ENCODE assay signal across 10 mouse cellular contexts in the genomic region with DNA sequence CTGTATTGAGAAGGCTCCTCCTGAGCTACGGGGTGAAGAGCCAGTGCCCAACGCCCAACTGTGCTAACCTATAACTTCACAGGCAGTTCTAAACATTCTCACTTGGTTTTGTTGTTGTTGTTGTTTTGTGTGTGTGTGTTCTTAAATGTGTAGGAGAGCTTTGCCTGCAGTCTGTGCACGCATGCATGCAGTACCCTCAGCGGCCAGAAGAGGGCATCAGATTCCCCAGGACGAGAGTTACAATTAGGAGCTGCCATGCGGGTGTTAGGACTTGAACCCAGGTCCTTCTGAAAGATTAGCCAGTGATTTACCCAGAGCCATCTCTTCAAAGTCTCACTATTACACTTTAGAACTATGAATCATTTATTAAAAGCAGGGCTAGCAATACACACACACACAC. TPM values are rescaled to one million over a fixed set of nuclear protein-coding genes. Genes with fewer than 3 reads are reported as not detected.
DNase-seq lines count a peak whose midpoint lies in the region; ATAC-seq and TF ChIP-seq lines count a peak whose summit lies in the region.
"Had no signal": no experiment of that assay in that cellular context is flagged by ENCODE, and none has a peak within 500 bp of the region (broad histone marks: within the 10 kb centered on the region; RNA-seq: fewer than 3 reads in every experiment).

No protein-coding gene starts in this region.

- no peak overlapping the region for H3K4me2 ChIP-seq in intestine, postnatal 0 days (replicated peaks; ENCODE audit: low read depth)
- no peak overlapping the region for H3K4me2 ChIP-seq in intestine, embryonic 15.5 days (replicated peaks)
- H3K4me2 ChIP-seq: embryonic facial prominence, embryonic 15.5 days had no signal

- no peaks in the 10 kb centered on the region for H3K9me3 ChIP-seq in intestine, postnatal 0 days (ENCODE audit: control insufficient read depth)
- no peaks in the 10 kb centered on the region for H3K9me3 ChIP-seq in intestine, embryonic 15.5 days
- H3K9me3 ChIP-seq in G1E (replicated peaks), result no peaks in the 10 kb centered on the region
- peaks cover 4% of the 10 kb centered on the region; the same call in 1 of the 2 replicates for H3K9me3 ChIP-seq in hindbrain, embryonic 10.5 days
- H3K9me3 ChIP-seq: embryonic facial prominence, embryonic 15.5 days had no signal

- no peaks in the 10 kb centered on the region for H3K27me3 ChIP-seq in intestine, postnatal 0 days (replicated peaks; ENCODE audit: control insufficient read depth, insufficient read depth, low read length)
- H3K27me3 ChIP-seq in intestine, embryonic 15.5 days (replicated peaks), result no peaks in the 10 kb centered on the region
- H3K27me3 ChIP-seq in G1E (ENCODE audit: insufficient read depth, low read length), result no peaks in the 10 kb centered on the region
- H3K27me3 ChIP-seq in hindbrain, embryonic 10.5 days (ENCODE audit: insufficient read depth, poor library complexity, severe bottlenecking), result no peaks in the 10 kb centered on the region
- H3K27me3 ChIP-seq: embryonic facial prominence, embryonic 15.5 days had no signal

- 81% methylated on average over 6 of the region's 6 CpGs for WGBS in intestine, postnatal 0 days
- 82% methylated on average over 6 of the region's 6 CpGs for WGBS in intestine, embryonic 15.5 days
- 84% methylated on average over 6 of the region's 6 CpGs for WGBS in hindbrain, embryonic 10.5 days

- DNase-seq in 416B (ENCODE audit: low read depth) (peak; percentile 32), G1E (ENCODE audit: low spot score) (no peak)
- peak; percentile 58 for DNase-seq in lung, postnatal 36 days
- DNase-seq in right cerebral cortex, postnatal 36 days (ENCODE audit: low spot score in 2 of 2), result no peak
- no peak for DNase-seq in hindbrain, embryonic 10.5 days (ENCODE audit: low spot score)
- no peak for DNase-seq in ovary, postnatal 14 days (ENCODE audit: low spot score)
- DNase-seq: right cerebral cortex, postnatal 25 days had no signal

- H3K36me3 ChIP-seq in intestine, postnatal 0 days (ENCODE audit: control insufficient read depth, insufficient read depth), result no peaks in the 10 kb centered on the region
- no peaks in the 10 kb centered on the region; the same call in 1 of the 2 replicates for H3K36me3 ChIP-seq in intestine, embryonic 15.5 days
- peaks cover 29% of the 10 kb centered on the region for H3K36me3 ChIP-seq in G1E (replicated peaks)
- peaks cover 16% of the 10 kb centered on the region for H3K36me3 ChIP-seq in hindbrain, embryonic 10.5 days
- H3K36me3 ChIP-seq: embryonic facial prominence, embryonic 15.5 days had no signal

- TF ChIP-seq CTCF in intestine, postnatal 0 days (IDR thresholded peaks at IDR 0.05; ENCODE audit: low read depth), result peak; percentile 74
- TF ChIP-seq CTCF in G1E (IDR thresholded peaks at IDR 0.05; ENCODE audit: low read depth, low read length), result peak; percentile 75

- ATAC-seq in intestine, postnatal 0 days, result no peak
- no peak for ATAC-seq in intestine, embryonic 15.5 days
- no peak for ATAC-seq in G1E (ENCODE audit: extremely low read depth, insufficient number of reproducible peaks, low FRiP score, poor library complexity, severe bottlenecking)

- H3K27ac ChIP-seq in intestine, postnatal 0 days (ENCODE audit: low read depth, low read length), result no peak overlapping the region
- no peak overlapping the region for H3K27ac ChIP-seq in intestine, embryonic 15.5 days
- H3K27ac ChIP-seq in hindbrain, embryonic 10.5 days, result no peak overlapping the region
- H3K27ac ChIP-seq: embryonic facial prominence, embryonic 15.5 days had no signal

- no peak overlapping the region for H3K9ac ChIP-seq in intestine, postnatal 0 days (ENCODE audit: low read depth, low read length)
- H3K9ac ChIP-seq in intestine, embryonic 15.5 days, result no peak overlapping the region
- H3K9ac ChIP-seq: embryonic facial prominence, embryonic 15.5 days had no signal

- H3K4me1 ChIP-seq in intestine, postnatal 0 days (replicated peaks; ENCODE audit: control insufficient read depth, insufficient read depth, low read length), result no peaks in the 10 kb centered on the region
- H3K4me1 ChIP-seq in intestine, embryonic 15.5 days (replicated peaks), result peaks cover 8% of the 10 kb centered on the region
- peaks cover 6% of the 10 kb centered on the region for H3K4me1 ChIP-seq in G1E (ENCODE audit: insufficient read depth, low read depth, low read length)
- peaks cover 26% of the 10 kb centered on the region for H3K4me1 ChIP-seq in hindbrain, embryonic 10.5 days (replicated peaks)

- no peak overlapping the region for H3K4me3 ChIP-seq in intestine, postnatal 0 days (ENCODE audit: low read depth, low read length)
- no peak overlapping the region for H3K4me3 ChIP-seq in intestine, embryonic 15.5 days (replicated peaks)
- no peak overlapping the region for H3K4me3 ChIP-seq in G1E (ENCODE audit: low read depth, low read length)
- no peak overlapping the region for H3K4me3 ChIP-seq in hindbrain, embryonic 10.5 days
- H3K4me3 ChIP-seq: embryonic facial prominence, embryonic 15.5 days had no signal

RNA-seq across cellular contexts. Expression of a gene that starts 12.0 kb away (rescaled TPM):
- 6.7 and 7.4 TPM in 2 replicates for polyA plus RNA-seq in intestine, postnatal 0 days (2015; fragmentation: Nextera tagmentation; extraction: Ambion mirVana)
- 8.0 and 8.5 TPM in 2 replicates for polyA plus RNA-seq in intestine, embryonic 15.5 days (2015; fragmentation: Nextera tagmentation; extraction: Ambion mirVana)
- total RNA-seq in G1E (2014; fragmentation: Nextera tagmentation) (7.8 and 8.1 TPM in 2 replicates), G1E (2017) (3.5 and 4.0 TPM in 2 replicates)
- 7.4 and 7.5 TPM in 2 replicates for polyA plus RNA-seq in G1E (2012)
- polyA plus RNA-seq in hindbrain, embryonic 10.5 days (2016; fragmentation: Nextera tagmentation; extraction: Ambion mirVana), result 10.0 and 10.1 TPM in 2 replicates

Comparison
In these comparisons a context has a peak if more than half of its experiments do, and no peak if none do; other contexts are left out.
1. DNase-seq: peak in 416B (single experiment) and lung, postnatal 36 days (single experiment); none in G1E (single experiment), right cerebral cortex, postnatal 36 days (0 of 2), hindbrain, embryonic 10.5 days (single experiment) and ovary, postnatal 14 days (single experiment).